Mouse (Mus musculus) embryonic fibroblast, embryonic 13.5 days (primary cell): ENCODE results near the gene Nfix.

ENCODE experiments used
- CTCF ChIP-seq: IDR thresholded peaks from 2 replicates; pipeline ENCODE4 v1.5.1; 2011; ENCODE audit warnings: mild to moderate bottlenecking, control low read depth, low read length, moderate library complexity, borderline replicate concordance; ENCODE audit not compliant: insufficient read depth
- POLR2A ChIP-seq: IDR thresholded peaks from 2 replicates; pipeline ENCODE4 v1.6.1; 2011; ENCODE audit warnings: low read depth, mild to moderate bottlenecking, control low read depth, low read length, moderate library complexity

DNA sequence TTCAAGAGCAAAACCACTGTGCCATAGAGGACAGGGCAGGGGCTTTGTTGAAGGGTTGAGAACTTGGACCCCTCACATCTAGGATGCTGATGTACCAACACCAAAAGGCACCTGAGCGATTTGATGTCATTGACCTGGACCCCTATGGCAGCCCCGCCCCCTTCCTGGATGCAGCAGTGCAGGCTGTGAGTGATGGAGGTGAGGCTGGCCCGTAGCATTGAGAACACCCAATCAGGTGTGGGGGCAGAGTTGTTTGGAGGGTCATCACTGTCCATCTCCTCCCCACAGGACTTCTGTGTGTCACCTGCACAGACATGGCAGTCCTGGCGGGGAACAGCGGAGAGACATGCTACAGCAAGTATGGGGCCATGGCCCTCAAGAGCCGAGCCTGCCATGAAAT lies 105.0 kb downstream of the Nfix start:
- no peak for TF ChIP-seq CTCF
- TF ChIP-seq POLR2A, result no peak
